Mouse (Mus musculus) frontal cortex, postnatal 10 days (tissue): ENCODE results near the gene D130043K22Rik.
"Not testable (repeated sequence)": the region's sequence is repeated elsewhere in the genome, so short reads cannot be mapped to it uniquely, and the experiment has no call there.

Source experiments
- DNase-seq, 2 experiments: peaks; one replicate each; pipeline ENCODE4 v3.0.0; 2022; ENCODE audit warnings: low spot score in 2 of 2, mixed read lengths in 1 of 2

The D130043K22Rik gene

DNA sequence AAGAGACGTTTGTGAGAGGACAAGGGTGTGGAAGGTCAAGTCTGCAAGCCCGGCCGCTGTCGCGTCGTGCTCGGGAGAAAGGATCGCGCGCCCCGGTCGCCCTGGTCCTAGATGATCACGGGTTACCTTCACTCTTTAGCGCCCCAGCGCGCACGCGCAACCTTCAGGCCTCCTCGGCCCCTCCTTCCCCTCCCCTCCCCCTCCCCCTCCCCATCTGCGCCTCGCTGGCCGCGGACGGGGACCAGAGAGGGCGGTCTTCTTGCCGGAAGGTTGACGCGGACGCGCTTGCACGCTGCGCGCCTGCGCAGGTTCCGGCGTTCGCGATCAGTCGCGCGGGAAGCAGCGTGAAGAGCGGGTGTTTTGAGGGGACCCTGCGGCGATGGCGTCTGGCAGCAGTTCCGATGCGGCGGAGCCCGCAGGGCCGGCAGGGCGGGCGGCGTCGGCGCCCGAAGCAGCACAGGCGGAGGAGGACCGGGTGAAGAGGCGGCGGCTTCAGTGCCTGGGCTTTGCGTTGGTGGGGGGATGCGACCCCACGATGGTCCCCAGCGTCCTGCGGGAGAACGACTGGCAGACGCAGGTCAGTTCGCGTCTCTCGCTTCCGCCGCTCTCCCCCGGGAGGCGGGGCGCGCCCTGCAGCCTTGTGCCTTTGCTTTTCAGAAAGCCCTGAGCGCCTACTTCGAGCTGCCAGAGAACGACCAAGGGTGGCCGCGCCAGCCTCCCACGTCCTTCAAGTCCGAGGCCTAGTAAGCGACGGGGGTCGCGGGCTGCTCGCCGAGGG, 13.4 kb upstream of the D130043K22Rik start, which contains the start of the genes Acot13 and Tdp2:
Acot13 (minus strand) TSS at position 188 of the 778 bp plus-strand sequence.
Tdp2 (plus strand) TSS at position 327 of the 778 bp plus-strand sequence.
- DNase-seq: peak; percentile 90 to 93

DNA sequence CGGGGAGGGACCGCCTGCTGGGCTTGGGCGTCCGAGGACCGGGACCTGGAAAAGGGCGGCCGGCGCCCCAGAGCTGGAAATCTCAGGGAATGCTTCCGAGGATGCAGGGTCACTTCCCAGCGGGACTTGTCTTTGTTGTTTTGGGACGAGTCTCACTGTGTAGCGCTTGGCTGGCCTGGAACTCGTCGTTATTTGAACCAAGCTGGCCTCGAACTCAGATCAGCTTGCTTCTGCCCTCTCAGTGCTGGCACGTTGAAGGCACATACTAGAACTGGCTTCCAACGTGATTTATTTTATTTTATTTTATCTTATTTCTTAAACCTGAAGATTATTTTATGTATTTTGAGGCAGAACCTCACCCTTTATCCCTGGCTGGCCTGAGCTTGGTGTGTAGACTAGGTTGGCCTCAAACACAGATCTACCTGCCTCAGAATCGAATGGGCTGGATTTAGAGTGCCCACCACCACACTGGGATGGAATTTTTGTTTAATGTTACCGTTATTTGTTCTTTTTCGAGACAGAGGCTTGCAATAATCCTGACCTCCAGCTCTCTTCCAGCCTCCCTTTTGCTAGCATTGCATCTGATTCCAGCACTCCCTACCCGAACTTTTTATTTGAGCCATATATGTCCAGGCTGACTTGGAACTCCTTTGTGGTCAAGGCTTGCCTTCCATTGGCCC, 12.7 kb upstream of the D130043K22Rik start:
- no peak for DNase-seq

DNA sequence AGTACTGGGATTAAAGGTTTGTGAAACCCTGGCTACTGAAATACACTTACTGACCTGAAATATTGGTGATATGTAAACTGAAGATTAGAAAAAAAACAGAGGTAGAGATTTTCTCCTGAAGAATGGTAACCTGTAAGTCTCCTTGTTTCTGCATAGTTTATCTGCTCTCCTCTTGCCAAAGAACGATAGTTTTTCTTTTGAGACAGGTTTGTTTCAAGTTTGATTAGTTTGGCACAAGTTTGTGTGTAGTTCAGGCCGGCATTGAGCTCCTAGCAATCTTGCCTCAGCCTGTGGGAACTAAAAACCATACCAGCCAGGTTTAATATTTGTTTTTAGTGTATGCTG, 12.2 kb upstream of the D130043K22Rik start:
- DNase-seq: no peak

DNA sequence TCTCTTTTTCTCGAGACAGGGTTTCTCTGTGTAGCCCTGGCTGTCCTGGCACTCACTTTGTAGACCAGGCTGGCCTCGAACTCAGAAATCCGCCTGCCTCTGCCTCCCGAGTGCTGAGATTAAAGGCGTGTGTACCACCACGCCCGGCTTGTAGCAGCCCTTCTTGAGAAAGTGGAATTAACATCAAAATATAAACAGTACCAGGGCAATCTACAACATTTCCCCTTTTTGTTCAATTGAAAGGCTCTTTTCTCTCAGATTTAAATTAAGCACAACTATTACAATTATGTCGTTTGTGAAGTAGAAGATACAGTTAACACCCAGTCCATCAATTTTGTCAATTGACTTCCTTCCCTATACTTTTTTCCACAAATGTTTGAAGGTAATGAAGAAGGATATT, 7.2 kb upstream of the D130043K22Rik start:
- not testable (repeated sequence) for DNase-seq

DNA sequence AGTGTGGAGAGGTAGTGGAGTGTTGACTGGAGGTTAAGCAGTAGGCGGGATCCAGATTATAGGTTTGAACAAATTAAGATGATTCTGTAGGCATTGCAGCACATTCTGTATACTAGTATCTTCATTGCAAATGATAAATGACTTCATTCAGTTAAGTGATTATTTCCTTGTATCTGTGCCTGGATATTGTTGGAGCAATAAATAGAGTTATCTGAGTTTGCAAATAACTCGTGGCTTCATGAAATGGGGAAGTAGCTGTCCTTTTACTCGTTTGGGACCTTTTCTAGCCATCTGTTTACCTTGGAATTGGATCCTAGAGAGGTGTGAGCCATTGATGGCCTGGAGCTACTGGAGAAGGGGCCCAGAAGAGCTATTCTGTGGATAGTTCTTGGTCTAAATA, 5.1 kb upstream of the D130043K22Rik start:
- no peak for DNase-seq

DNA sequence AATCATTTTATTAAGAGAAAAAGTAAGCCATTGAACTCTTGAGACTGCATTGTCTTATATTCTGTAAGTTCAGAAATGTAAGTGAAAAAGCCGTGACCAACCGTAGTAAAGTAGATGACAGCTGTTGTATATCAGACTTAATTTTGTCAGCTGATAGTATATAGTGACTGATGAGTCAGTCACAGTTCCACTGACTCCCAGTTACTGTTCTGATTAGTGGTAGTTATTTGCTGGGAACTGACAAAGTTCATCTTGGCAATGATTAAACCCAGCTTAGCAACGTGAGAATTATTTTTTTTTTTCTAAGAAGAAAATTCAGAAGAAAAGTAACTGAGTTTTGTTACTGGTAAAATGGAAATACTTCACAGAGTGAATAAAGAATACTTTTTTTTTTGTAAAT, 3.2 kb upstream of the D130043K22Rik start:
- no peak for DNase-seq

DNA sequence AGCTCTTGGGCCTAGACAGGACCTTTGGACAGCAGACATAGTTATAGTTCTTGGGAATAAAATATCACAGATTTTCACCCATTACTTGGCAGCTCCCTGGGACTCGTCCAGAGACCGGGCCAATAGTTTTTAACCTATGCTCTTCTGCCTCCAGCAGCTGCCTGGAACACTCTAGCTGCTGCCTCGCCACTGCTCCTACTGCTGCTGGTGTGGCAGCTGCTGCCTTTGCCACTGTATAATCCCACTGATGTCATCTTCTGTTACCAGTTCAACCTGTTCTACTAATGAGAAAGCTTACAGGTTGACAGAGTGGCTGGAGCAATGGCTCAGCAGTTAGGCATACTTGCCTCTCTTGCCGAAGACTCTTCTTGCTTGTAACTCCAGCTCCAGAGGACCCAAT, 4.4 kb downstream of the D130043K22Rik start:
- DNase-seq: no peak

DNA sequence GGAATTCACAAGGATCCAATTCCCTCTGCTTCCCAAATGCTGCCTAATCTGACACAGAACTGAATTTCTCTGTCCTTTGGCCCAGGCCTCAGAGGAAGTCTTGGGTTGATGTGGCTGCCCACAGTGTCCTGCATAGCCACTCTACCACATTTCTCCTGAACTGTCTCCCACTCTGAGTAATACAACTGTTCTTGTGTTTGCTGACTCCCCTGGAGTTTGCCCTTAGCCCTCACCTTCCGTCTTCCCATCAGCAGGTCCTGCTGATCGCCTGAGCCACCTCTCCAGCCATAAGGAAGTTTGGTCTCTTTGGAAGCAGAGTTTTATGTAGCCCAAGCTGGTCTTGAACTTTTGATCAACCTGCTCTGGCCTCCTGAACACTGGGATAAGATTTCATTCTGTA, 7.1 kb downstream of the D130043K22Rik start:
- no peak for DNase-seq

DNA sequence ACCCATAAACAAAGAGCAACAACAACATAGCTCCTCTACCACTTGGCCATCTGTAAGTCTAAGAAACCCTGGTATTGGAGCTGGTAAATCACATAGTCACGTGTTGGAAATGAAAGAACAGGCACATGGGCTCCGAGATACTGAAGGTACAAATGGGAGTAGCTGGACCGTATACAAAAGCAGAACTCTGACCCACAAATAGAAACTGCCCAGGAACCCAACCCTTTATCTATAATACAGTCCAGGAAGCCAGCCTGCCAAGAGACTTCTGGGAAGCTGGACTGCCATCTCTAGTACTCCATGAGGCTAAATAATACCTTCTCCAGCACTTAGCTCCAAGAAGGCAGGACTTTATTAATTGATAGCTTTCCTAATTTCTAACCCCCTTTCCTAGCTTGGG, 7.6 kb downstream of the D130043K22Rik start:
- no peak for DNase-seq

DNA sequence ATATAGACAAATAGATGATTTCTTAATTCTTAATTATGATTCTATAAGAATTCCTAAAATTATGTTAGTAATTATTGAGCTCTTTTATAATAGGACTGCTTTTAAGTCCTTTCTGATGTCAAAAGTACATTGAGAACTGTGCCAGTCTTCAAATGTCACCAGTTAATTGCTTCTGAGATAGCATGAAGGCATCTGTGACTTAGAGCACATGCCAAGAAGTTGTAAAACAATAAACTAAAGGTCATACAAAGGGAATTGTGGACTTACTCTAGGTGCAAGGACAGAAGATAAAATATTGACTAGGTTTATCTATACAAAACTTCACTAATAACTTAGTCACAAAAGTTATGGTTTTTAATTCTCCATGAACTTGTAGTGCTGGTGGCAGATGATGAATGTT, 14.2 kb downstream of the D130043K22Rik start:
- no peak for DNase-seq

DNA sequence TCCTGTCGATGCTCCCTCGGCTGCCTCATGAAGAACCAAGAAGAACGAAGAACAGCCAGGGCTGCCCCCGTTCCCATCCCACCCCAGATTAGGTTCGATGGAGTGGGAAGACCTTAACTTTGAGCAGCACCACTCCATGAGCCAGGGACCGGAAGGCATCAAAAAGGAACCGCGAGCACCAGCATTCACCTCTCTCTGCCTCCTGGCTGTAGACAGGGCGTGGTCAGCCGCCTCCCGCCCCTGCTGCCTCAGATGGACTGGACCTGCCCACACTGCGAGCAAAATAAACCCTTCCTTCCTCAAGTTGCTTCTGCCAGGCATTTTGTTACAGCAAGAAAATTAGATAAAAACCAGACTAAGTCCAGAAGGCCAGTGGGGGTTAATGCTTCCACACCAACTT, 16.1 kb downstream of the D130043K22Rik start:
- no peak for DNase-seq

DNA sequence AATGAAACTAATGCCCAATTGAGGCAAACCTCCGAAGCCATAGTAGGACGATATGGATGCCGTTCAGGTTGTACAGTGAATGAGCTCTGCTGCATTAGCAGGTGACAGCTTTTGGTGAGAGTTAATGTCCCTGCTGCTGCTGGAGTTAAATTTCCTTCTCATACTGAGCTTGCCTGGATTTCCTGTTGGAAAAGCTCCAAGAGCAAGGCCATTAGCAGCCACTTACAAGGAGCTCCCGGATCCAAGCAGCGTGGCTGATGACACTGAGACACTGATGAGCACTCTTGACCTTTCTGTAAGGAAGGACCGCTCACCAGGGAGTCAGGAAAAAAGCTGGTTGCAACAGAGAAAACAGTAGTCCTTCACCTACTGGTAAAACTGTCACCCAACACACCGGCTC, 17.1 kb downstream of the D130043K22Rik start:
- DNase-seq: no peak

DNA sequence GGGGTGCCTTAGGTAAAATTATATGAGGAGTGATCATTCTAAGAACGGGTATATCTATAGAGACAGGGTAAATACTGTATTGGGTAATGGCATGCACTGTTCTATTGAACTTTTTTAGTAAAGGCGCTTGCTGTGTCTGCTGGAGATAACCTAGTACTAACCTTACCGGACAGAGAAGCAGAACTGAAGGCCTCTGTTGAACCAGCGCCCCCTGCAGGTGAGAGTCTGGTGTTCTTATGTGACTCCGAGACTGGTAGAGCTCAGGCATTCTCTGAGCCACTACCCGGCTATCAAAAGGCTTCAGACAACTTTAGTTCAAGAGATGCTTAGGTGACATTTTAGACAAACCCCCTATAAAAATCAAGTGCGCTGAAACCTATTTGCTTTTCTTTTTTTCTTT, 17.6 kb downstream of the D130043K22Rik start:
- DNase-seq: peak in 1 of 2 experiments; percentile 28

DNA sequence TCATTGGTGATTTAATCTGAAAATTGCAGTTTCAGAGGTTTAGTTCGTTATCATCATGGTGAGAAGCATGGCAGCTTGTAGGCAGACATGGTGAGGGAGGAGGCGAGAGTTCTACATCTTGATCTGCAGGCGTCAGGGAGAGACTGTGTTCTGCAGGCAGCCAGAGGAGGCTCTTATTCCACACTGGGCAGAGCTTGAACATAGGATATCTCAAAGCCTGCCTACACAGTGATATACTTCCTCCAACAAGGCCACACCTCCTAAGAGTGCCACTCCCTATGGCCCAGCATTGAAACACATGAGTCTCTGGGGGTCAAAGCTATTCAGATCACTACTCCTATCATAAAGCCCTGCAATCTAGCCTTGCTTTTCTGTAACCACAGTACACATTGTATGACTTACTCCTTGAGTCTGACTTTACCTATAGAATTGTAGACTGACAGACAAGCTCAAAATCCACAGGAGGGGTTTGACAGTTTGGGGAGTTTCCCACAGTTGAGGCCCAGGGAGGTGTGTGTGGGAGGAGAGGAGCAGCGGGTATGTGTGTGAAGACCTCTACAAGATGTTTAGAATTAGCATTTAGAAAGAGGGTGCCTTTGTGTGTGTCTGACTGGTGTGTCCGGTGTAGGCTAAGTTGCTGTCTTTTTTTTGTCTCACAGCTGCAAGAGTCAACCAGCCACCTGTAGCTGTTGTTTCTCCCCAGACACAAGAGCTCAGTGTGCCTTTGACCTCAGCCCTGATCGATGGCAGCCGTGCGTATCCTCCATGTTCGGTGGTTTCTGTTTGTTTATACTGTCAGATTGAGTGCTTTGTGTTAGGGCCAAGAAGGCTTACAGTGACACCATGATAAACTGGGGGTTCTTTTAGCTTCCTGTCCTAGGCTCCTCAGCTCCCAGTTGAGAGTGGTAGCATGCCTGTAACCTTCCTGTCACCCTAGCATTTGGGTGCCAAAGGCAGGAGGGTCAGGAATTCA, 21.8 kb downstream of the D130043K22Rik start:
- DNase-seq: no peak

DNA sequence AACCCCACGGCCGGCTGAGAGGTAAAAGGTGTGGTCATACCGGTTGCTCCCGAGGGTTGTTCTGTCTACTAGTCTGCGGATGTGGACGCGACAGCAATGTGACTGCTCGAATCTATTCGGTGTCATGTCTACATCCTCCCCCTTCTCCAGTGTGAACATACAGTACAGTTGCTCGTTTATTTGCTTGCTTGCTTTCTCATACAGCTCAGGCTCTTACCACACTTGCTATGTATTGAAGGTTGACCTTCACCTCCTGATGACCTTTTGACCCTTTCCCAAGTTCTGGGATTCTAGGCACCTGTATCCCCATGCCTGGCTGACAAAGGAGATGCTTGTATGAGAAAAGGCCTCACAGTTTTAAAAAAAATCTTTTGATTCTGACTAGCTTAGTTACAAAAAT, 22.9 kb downstream of the D130043K22Rik start:
- DNase-seq: no peak

DNA sequence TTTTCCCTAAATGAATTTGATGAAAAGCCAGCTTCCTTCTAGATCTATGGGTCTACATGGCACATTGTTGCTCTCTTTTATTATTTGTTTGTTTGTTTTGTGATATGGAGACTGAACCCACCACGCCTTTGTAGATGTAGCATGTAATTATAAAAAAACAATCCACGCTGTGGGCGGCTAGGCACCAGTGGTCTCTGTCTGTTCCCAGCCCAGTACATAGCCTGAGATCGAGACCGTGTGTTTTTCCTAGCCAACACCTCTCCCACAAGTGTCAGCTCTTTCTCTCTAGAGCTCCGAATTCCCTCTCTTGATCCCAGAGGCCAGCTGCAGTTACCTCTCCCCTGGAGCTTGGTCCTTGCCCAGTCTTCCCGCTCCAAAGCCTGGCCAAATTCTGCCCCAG, 23.3 kb downstream of the D130043K22Rik start:
- DNase-seq: no peak

DNA sequence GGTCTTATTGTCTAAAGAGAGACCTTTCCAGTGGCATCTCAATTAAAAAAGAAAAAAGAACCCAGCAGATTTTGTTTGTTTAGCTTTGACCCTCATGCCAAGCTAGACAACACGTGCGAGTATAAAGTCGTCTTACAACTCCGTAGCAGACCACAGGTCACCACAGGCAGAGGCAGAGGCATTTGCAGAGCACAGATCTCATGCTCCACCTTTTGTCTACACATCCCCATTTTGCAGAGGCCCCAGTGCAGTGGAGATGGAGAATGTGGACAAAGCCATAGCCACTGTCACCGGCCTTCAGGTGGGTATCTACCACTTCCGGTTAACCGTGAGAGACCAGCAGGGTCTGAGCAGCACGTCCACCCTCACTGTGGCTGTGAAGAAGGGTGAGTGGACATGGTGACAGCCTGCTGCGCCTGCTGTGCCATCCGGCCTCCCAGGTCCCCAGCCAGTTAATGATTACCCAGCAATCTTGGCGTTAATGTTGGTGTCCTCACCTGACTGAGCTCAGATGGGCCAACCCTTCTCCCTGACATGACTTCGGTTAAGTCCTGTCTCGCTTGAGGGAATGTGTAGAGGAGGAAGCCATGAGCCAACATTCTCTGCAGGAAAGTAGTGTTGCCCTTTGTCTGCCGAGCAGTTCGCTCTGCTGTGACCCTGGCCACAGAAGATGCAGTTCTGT, 34.6 kb downstream of the D130043K22Rik start:
- no peak for DNase-seq

DNA sequence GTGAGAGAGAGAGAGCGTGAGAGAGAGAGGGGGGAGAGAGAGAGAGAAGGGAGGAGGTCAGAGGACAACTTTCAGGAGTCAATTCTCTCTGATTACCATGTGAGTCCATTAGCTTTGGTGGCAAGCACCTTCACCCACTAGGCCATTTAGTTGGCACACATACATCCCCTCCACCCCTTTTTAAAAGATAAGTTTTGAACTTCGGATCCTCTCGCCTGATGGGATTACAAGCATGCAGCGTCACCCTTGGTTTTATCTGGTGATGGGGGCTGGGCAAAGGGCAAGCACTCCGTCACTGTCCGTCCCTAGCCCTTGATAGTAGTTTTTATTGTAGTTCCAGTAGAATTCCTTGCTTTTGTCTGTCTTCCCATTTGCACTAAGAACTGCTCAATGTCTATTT, 35.3 kb downstream of the D130043K22Rik start:
- DNase-seq: no peak

DNA sequence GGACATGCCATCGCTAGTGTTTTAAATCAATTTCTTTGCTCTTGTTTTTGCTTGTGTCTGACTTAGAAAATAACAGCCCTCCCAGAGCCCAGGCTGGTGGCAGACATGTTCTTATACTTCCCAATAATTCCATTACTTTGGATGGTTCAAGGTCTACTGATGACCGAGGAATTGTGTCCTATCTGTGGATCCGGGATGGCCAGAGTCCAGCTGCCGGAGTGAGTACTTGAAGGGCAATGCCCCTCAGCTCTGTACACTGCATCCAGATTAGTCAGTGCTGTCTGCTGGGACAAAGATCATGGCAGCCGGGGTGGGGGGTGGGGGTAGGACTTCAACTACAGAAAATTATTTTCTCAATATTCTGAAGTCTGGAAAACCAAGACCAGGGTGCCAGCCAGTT, 35.8 kb downstream of the D130043K22Rik start:
- DNase-seq: no peak

DNA sequence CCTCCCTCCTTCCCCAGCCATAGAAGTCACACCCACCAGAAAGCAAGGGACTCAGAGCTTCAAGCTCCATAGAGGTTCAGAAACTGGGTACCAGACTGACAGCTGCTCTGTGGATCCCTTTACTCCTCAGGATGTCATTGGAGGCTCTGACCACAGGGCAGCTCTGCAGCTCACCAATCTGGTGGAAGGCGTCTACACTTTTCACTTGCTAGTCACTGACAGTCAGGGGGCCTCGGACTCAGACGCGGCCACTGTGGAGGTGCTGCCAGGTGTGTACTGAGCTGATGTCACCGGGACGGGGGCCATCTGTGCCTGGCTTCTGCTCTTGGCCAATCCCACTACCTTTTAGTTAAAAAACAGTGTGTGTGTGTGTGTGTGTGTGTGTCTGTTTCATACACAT, 37.5 kb downstream of the D130043K22Rik start:
- DNase-seq: no peak

DNA sequence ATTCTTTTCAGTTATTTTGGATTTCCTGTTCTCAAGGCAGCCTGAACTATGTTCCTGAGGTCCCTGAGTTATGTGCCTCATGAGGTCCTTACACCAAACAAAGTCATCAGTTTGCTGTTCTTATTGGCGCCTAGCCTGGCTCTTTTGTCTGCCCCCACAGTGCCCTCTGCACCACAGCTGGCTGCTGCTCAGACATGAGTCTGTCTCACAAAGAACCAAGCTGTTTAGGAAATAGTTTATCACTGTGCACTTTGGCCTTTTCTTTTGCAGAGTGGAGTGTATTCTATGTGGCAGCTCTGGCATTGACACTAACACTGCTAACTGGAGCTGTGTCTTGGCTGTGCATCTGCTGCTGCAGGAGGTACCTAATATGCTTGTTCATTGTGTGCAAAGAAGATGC, 44.6 kb downstream of the D130043K22Rik start:
- no peak for DNase-seq

DNA sequence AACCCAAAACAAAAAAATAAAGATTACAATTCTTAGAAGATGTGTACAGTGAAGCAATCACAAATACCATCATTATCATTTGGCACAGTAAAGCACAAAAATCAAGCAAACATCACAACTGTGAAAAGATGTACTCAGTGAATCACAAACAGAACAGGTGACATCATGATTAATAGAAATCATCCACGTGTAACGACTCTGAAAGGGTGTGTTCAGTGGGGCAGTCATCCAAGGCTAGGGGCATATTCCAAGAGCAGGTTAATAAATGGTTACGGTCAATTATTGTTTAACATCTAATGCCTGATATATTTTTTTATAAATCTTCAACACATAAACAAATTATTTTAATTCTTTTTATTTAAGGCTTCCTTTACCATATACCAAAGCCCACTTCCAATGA, 47.6 kb downstream of the D130043K22Rik start:
- DNase-seq: no peak
